Mouse (Mus musculus): ENCODE results near the gene Lyar. TPM values are rescaled to one million over a fixed set of nuclear protein-coding genes. Genes with fewer than 3 reads are reported as not detected.

The Lyar gene
- total and polyA plus RNA-seq, 3 experiments, result 134 to 314 (median 195) TPM

DNA sequence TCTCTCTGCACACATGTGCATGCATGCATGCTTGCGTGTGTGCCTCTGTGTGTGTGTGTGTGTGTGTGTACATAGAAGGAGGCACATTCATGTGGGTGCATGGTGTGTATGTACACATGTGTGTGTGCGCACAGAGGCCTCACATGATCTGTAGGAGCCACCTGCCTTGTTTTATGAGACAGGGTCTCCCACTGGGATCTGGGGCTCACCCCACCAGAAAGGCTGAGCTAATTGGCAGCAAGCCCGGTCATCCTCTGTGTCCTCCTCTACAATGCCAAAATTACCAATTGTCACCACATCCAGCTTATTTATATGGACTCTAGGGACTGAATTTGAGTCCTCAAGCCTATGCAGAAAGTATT, 21.2 kb downstream of the Lyar start:
- in situ Hi-C loops (cut with MboI; ENCODE audit: low pct_ligation_motif_present, low pct_unique_long_range_greater_than_20kb, low sequenced_read_pairs), result no loop called here
- TF ChIP-seq ZC3H11A (IDR thresholded peaks at IDR 0.05; ENCODE audit: low read depth, low read length) (no peak), TCF12 (IDR thresholded peaks at IDR 0.05; ENCODE audit: low read depth, low read length) (no peak), MYC (IDR thresholded peaks at IDR 0.05; ENCODE audit: low read depth, low read length) (no peak), HCFC1 (IDR thresholded peaks at IDR 0.05; ENCODE audit: low read depth, low read length) (no peak), POLR2AphosphoS2 (IDR thresholded peaks at IDR 0.05; ENCODE audit: low read depth, low read length) (no peak), NELFE (IDR thresholded peaks at IDR 0.05; ENCODE audit: low read depth, low read length) (no peak), USF2 (conservative IDR thresholded peaks at IDR 0.05; ENCODE audit: low read depth, low read length) (no peak), BHLHE40 (IDR thresholded peaks at IDR 0.05; ENCODE audit: low read depth, low read length) (no peak)
- H3K27ac ChIP-seq (ENCODE audit: insufficient read depth, low read depth), result no peak overlapping the region

DNA sequence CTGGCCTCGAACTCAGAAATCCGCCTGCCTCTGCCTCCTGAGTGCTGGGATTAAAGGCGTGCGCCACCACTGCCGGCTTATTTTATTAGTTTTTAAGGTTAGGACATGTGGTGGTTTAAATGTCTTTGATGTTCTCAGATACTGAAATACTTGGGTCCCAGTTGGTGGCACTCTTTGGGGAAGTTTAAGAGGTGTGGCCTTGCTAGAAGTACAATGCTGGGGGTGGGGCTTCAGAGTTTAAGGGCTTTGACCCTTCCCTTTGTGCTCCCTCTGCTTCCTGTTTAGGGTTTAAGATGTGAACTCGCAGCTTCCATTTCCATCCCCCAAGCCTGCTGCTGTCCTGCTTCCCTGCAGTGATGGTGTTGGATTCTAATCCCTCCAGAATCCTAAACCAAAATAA, 21.7 kb downstream of the Lyar start:
- dilution Hi-C loops (cut with MboI; ENCODE audit: extremely low pct_ligation_motif_present, extremely low pct_unique_long_range_greater_than_20kb, low sequenced_read_pairs) (no loop called here), in situ Hi-C loops (cut with MboI; ENCODE audit: low pct_ligation_motif_present, low pct_unique_long_range_greater_than_20kb, low sequenced_read_pairs) (no loop called here)
- H3K4me1 ChIP-seq (ENCODE audit: control insufficient read depth in 1 of 2, insufficient read depth in 2 of 2), result no peaks in the 10 kb centered on the region

More for the DNA sequence above, 21.2 kb downstream of the Lyar start:
- Histone ChIP-seq H3K9me3 (replicated peaks; ENCODE audit: low read length) (no peaks in the 10 kb centered on the region), H3K79me2 (replicated peaks; ENCODE audit: control insufficient read depth, extremely low read depth, insufficient read depth, poor library complexity, severe bottlenecking) (no peaks in the 10 kb centered on the region), H3K36me3 (replicated peaks in 1 of 2; ENCODE audit: control insufficient read depth in 1 of 2, insufficient read depth in 1 of 2, low read length in 1 of 2) (peaks cover 0 to 6% of the 10 kb centered on the region in 2 experiments), H3K27me3 (replicated peaks) (no peaks in the 10 kb centered on the region), H3K9ac (ENCODE audit: insufficient read depth, low read depth) (no peak overlapping the region), H3K4me2 (ENCODE audit: insufficient read depth, low read depth, poor library complexity, severe bottlenecking) (no peak overlapping the region), H3K4me3 (replicated peaks in 1 of 3; ENCODE audit: low read depth in 2 of 3, low read length in 2 of 3, poor library complexity in 1 of 3) (no peak overlapping the region), H3K4me1 (ENCODE audit: control insufficient read depth in 1 of 2, insufficient read depth in 2 of 2) (no peaks in the 10 kb centered on the region)
- dilution Hi-C loops (cut with MboI; ENCODE audit: extremely low pct_ligation_motif_present, extremely low pct_unique_long_range_greater_than_20kb, low sequenced_read_pairs), result no loop called here
- DNase-seq (ENCODE audit: extremely low read depth), result no peak

DNA sequence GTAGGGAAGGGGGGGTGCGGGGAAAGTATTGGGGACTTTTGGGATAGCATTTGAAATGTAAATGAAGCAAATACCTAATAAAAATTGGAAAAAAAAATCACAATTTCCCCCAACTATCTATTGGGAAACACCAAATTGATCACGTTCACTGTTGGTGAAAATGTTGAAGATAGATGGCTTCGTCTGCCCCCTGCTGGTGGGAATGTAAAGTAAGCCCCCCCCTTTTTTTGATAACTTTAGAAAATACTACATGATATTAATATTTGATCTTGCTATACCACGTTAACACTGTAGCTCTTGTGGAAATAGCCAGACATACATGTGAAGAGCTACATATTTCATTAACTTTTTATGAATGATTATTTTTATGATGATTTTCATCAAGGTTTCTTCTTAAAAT, 34.9 kb downstream of the Lyar start:
- Histone ChIP-seq H3K4me3 (replicated peaks in 1 of 3; ENCODE audit: low read depth in 2 of 3, low read length in 2 of 3, poor library complexity in 1 of 3) (no peak overlapping the region), H3K79me2 (replicated peaks; ENCODE audit: control insufficient read depth, extremely low read depth, insufficient read depth, poor library complexity, severe bottlenecking) (no peaks in the 10 kb centered on the region), H3K36me3 (replicated peaks in 1 of 2; ENCODE audit: control insufficient read depth in 1 of 2, insufficient read depth in 1 of 2, low read length in 1 of 2) (no peaks in the 10 kb centered on the region), H3K9me3 (replicated peaks; ENCODE audit: low read length) (peaks cover 6% of the 10 kb centered on the region), H3K4me2 (ENCODE audit: insufficient read depth, low read depth, poor library complexity, severe bottlenecking) (no peak overlapping the region), H3K27ac (ENCODE audit: insufficient read depth, low read depth) (no peak overlapping the region), H3K9ac (ENCODE audit: insufficient read depth, low read depth) (no peak overlapping the region), H3K27me3 (replicated peaks) (no peaks in the 10 kb centered on the region), H3K4me1 (ENCODE audit: control insufficient read depth in 1 of 2, insufficient read depth in 2 of 2) (peaks cover 12 to 30% of the 10 kb centered on the region in 2 experiments)
- dilution Hi-C loops (cut with MboI; ENCODE audit: extremely low pct_ligation_motif_present, extremely low pct_unique_long_range_greater_than_20kb, low sequenced_read_pairs), result no loop called here
- DNase-seq (ENCODE audit: extremely low read depth), result no peak
- TF ChIP-seq HCFC1 (IDR thresholded peaks at IDR 0.05; ENCODE audit: low read depth, low read length) (no peak), SMC3 (IDR thresholded peaks at IDR 0.05; ENCODE audit: low read depth, low read length) (peak; percentile 11; the same call in 1 of the 2 replicates), RAD21 (IDR thresholded peaks at IDR 0.05; ENCODE audit: low read depth, low read length) (peak; percentile 37), MXI1 (IDR thresholded peaks at IDR 0.05; ENCODE audit: low read depth, low read length) (no peak), BHLHE40 (IDR thresholded peaks at IDR 0.05; ENCODE audit: low read depth, low read length) (peak; percentile 51), CTCF (conservative IDR thresholded peaks at IDR 0.05 in 1 of 2, IDR thresholded peaks at IDR 0.05 in 1 of 2; ENCODE audit: low read depth in 2 of 2, low read length in 2 of 2) (peak; percentile 17 to 65; a peak in 2 of 4 replicates)
- in situ Hi-C loops (cut with MboI; ENCODE audit: low pct_ligation_motif_present, low pct_unique_long_range_greater_than_20kb, low sequenced_read_pairs), result no loop called here

More for the DNA sequence above, 21.7 kb downstream of the Lyar start:
- no peak overlapping the region for H3K27ac ChIP-seq (ENCODE audit: insufficient read depth, low read depth)
- H3K4me2 ChIP-seq (ENCODE audit: insufficient read depth, low read depth, poor library complexity, severe bottlenecking), result no peak overlapping the region
- H3K79me2 ChIP-seq (replicated peaks; ENCODE audit: control insufficient read depth, extremely low read depth, insufficient read depth, poor library complexity, severe bottlenecking), result no peaks in the 10 kb centered on the region
- H3K27me3 ChIP-seq (replicated peaks), result no peaks in the 10 kb centered on the region
- no peak for TF ChIP-seq ETS1 (conservative IDR thresholded peaks at IDR 0.05; ENCODE audit: low read depth, low read length)
- no peak for TF ChIP-seq PAX5 (IDR thresholded peaks at IDR 0.05; ENCODE audit: low read length)
- TF ChIP-seq GABPA (IDR thresholded peaks at IDR 0.05; ENCODE audit: insufficient replicate concordance, low read depth, low read length), result no peak
- TF ChIP-seq CHD2 (IDR thresholded peaks at IDR 0.05; ENCODE audit: low read length), result no peak
- TF ChIP-seq MEF2A (IDR thresholded peaks at IDR 0.05; ENCODE audit: borderline replicate concordance, low read depth, low read length), result no peak
- no peak for TF ChIP-seq IRF4 (IDR thresholded peaks at IDR 0.05; ENCODE audit: low read depth, low read length)
- TF ChIP-seq ZNF384 (IDR thresholded peaks at IDR 0.05; ENCODE audit: low read depth, low read length), result no peak
- H3K9me3 ChIP-seq (replicated peaks; ENCODE audit: low read length), result no peaks in the 10 kb centered on the region
- no peak for DNase-seq (ENCODE audit: extremely low read depth)
- no peak overlapping the region for H3K9ac ChIP-seq (ENCODE audit: insufficient read depth, low read depth)
- H3K4me3 ChIP-seq (replicated peaks in 1 of 3; ENCODE audit: low read depth in 2 of 3, low read length in 2 of 3, poor library complexity in 1 of 3), result no peak overlapping the region
- H3K36me3 ChIP-seq (replicated peaks in 1 of 2; ENCODE audit: control insufficient read depth in 1 of 2, insufficient read depth in 1 of 2, low read length in 1 of 2), result peaks cover 0 to 4% of the 10 kb centered on the region in 2 experiments

Data from CH12.LX (cell line).